Mouse (Mus musculus) gonadal fat pad, adult 2 months (tissue): ENCODE measurements around the gene Utrn. TPM values are rescaled to one million over a fixed set of nuclear protein-coding genes. Genes with fewer than 3 reads are reported as not detected.
"Not testable (repeated sequence)": the region's sequence is repeated elsewhere in the genome, so short reads cannot be mapped to it uniquely, and the experiment has no call there.

Source experiments
- DNase-seq: peaks from one replicate; pipeline ENCODE4 v3.0.0-alpha.2; 2012; ENCODE audit warnings: low read depth
- polyA plus RNA-seq: library from polyadenylated mRNA; depleted of rRNA; stranded (reverse); fragments of >200 nt; gene quantifications from 2 replicates; pipeline ENCODE4 v1.2.3, GENCODE M21; 2012

The Utrn gene
- polyA plus RNA-seq, 1 experiment = 31.9 TPM

DNA sequence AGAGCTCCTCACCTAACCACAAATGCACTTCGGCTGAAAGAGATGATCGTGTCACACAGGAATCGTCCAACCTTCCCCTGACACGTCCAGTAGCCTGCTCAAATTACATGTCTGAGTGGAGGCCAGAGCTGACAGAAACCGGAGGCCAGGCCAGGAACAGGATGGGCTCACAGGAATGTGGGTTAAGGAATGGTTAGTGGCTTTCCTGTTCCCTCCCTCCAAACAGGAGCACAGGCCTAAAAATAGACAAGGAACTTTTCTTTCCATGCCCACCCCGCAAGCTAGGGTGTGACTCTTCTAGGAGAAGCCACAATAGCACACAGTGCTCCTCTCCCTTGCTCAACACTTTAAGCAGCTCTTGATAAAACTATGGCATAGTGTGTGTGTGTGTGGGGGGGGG is 174.4 kb downstream of the Utrn start:
- DNase-seq = no peak

DNA sequence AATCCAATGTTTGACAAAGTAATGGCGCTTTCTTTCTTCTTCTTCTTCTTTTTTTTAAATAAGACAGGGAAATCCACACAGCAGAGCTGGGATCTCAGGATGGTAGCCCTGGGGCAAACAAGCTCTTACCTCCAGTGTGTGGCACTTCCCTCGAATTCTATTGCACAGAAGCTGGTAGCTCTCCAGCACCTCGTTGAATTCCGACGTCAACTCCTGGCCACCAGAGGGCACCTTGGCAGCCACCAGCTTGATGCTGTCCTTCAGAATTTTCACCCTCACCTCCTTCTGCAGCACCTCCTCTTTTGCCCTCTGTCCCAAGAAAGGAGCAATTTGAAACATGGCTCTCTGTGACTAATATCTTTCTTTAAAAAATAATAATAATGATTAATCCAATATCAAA is 178.6 kb downstream of the Utrn start:
- no peak for DNase-seq

- peak; percentile 75 for DNase-seq
Observed at GRCm38 (mm10) chr10:12685683-12686082, 183.5 kb downstream of the Utrn start.

DNA sequence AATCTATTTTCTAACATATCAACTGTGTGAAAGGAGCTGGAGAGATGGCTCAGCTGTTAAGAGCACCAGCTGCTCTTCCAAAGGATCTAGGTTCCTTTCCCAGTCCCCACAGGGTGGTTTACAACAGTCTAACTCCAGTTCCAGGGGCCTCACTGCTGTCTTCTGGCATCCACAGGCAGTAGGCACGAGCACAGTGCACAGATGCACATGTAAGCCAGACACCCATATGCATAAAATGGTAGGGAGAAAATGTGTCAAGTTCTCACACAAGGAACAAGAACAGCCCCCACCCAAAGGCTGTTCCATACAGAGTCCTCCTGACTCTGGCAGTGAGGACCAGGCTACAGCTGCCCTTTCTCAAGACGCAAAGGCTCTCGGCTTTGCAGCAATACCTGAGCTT is 185.1 kb downstream of the Utrn start:
- DNase-seq = no peak

- DNase-seq = no peak
Observed at GRCm38 (mm10) chr10:12673309-12673708, 195.9 kb downstream of the Utrn start.

DNA sequence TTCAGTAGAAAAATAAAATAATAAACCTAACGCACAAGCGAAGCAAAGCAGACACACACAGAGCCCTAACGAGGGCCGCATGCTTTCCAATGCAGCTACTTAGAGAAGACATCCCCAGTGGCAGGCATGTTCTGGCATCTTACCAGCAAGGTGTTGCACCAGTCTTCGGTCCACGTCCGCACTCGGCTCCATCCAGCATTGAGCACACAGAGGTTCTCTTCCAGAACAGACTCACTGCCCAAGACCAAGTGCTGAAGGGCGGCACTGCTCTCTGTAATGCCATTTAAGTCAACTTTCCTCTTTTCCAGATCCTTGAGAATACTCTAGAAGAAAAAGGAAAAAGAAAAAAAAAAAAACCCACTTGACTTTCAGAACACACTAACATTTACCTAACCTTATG is 197.6 kb downstream of the Utrn start:
- DNase-seq = no peak

GRCm38 (mm10) chr10:12662035-12662434 is 207.1 kb downstream of the Utrn start:
- no peak for DNase-seq

DNA sequence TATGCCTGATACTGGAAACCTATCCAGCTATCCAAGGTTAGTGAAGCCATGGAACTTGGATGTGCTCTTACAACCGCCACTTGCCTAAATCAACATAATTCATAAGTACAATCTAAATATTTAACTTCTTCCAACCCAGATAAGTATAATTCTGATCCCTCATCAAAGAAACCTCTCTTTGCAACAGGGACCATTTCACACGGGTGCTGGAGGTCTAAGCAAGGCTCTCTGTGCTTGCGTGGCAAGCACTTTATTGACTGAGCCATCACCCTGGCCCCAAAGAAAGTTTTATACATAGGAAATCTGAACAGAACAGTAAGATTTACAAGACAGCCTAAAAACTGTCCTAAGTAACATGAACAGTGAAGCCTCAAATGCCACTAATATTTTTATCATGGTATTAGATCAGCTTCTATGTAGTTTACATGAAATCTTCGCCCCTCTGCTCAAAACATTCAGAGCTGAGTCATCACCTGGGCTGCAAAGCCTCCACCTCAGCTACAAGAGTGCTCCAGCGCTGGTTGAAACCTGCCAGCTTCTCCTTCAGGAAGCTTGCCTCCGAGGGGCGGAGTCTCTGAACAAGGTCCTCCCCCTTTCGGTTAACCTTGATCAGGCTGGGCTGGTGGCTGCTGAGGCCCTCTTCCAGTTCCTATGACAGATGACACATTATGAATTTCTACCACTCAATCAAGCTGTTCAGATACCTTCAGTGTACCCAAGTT is 211.0 kb downstream of the Utrn start:
- DNase-seq = no peak

GRCm38 (mm10) chr10:12652988-12653387 is 216.2 kb downstream of the Utrn start:
- DNase-seq = no peak

DNA sequence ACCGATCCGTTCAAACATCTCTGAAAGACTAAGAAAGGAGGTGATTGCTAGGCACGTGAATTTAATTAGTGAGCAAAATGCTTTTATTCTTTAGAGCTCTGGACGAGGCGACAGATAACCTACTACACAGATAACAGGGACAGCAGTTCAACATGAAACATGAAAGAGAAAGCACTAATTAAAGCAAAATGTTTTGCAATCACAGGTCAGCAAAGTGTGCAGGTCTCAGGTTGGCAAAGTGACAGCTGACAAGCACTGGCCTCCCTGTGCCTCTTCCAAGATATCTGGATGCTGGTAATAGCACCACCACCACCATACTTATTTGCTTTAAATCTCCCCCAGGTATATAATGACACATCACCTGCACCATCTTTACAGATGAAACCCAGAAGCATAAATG is 223.0 kb downstream of the Utrn start:
- no peak for DNase-seq

DNA sequence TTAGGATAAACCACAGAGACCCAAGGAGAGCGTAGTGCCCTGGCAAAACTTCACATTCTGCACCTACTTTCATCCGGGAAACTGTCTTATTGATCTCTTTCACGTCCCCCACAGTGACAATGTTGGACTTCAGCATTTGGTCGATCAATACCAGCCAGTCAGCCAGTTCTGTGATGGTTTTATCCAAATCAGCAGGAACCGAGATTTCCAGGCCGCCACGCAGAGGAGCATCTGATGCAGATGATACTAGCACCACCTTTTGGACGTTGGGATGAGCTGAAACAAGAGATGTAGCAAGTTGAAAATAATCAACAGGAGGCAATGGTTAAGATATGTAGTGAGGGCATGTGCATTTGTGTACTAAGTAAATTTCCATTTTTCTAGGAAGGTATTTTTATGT is 225.8 kb downstream of the Utrn start:
- no peak for DNase-seq

GRCm38 (mm10) chr10:12639638-12640037 is 229.5 kb downstream of the Utrn start:
- no peak for DNase-seq

DNA sequence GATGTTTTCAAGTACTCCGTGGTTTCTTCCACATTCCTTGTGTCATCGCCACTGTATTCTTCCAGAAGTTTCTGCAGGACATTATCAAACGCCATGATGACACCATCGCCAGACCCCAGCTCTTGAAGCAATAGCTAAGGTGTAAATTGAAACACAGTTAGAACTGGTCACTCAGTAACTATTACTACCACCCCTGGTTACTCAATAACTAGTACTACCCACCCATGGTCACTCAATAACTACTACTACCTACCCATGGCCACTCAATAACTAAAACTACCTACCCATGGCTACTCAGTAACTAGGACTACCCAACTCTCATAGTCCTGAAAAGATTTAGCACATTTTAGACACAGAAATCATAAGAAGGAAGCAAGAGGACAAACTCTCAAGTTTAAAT is 235.2 kb downstream of the Utrn start:
- DNase-seq = no peak

- DNase-seq = no peak
Observed at GRCm38 (mm10) chr10:12630933-12631332, 238.2 kb downstream of the Utrn start.

GRCm38 (mm10) chr10:12618397-12618796 is 250.8 kb downstream of the Utrn start:
- no peak for DNase-seq

GRCm38 (mm10) chr10:12615723-12616122 is 253.4 kb downstream of the Utrn start:
- no peak for DNase-seq

GRCm38 (mm10) chr10:12614465-12615199 is 254.5 kb downstream of the Utrn start:
- DNase-seq = no peak

GRCm38 (mm10) chr10:12612235-12612863 is 256.8 kb downstream of the Utrn start:
- no peak for DNase-seq

DNA sequence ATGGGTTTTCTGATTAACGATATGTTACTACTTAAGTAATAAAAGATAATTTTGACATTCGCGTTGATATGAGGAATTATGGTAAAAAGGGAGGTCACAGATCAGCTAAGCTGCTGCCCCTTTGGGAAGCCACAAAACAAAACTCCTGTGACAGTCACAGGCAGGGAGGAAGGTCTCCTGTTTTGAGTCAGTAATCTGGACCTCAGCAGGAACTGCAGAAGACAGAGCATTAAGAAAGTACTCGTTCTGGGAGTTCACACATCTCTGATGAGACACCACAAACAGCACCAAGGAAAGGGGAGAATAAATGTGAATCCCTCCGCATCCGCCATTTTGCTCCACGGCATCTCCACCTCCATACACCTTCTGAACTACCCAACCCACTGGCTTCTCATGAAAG is 259.3 kb downstream of the Utrn start:
- no peak for DNase-seq

GRCm38 (mm10) chr10:12608634-12609033 is 260.5 kb downstream of the Utrn start:
- DNase-seq = no peak

- DNase-seq = not testable (repeated sequence)
Observed at GRCm38 (mm10) chr10:12607180-12607579, 262.0 kb downstream of the Utrn start.

DNA sequence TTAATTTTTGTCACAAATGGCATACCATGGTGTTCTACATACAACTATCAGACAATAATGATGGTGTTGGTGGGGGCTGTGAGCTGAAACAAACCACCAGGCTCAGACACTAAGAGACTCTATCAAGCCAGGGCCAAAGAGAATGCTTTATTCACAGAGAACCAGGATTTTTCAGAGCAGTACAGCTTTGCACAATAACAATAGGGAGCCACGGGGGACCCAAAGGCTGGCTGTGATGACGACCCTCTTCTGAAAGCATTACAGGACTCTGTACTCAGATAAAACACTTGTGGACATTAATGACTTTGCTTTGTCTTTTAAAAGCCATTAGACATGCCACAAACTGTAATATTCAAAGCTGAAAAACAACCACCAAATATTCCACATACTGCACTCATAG is 273.8 kb downstream of the Utrn start:
- no peak for DNase-seq

- no peak for DNase-seq
Observed at GRCm38 (mm10) chr10:12594958-12595357, 274.2 kb downstream of the Utrn start.
